Mouse (Mus musculus): ENCODE results near the gene Psmd3. TPM values are rescaled to one million over a fixed set of nuclear protein-coding genes. Genes with fewer than 3 reads are reported as not detected.

The Psmd3 gene
- total and polyA plus RNA-seq, 2 experiments from 2014 or later: 96.4 to 147 TPM

DNA sequence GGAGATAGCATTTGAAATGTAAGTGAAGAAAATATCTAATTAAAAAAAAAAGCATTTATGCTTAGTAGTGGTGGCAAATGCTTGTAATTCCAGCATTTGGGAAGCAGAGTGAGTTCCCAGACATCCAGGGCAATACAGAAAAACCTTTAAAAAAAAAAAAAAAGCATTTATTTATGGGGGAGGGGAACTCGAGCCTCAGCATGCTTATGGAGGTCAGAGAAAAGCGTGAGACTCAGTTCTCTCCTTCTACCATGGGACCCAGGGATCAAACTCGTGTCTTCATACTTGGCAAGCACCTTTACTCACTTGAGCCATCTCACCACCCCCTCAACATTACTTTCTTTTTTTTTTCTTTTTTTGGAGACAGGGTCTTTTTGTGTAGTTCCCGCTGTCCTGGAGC, 1.2 kb upstream of the Psmd3 start:
- DNase-seq (ENCODE audit: low spot score) (no peak), ATAC-seq (ENCODE audit: insufficient read depth, low read depth) (no peak)
- no peak for TF ChIP-seq CTCF (IDR thresholded peaks at IDR 0.05; ENCODE audit: low read depth)
- no peak for TF ChIP-seq EP300 (IDR thresholded peaks at IDR 0.05; ENCODE audit: low read depth)
- no peaks in the 10 kb centered on the region for H3K9me3 ChIP-seq (replicated peaks; ENCODE audit: control insufficient read depth, low read length)
- H3K4me1 ChIP-seq (ENCODE audit: control insufficient read depth, insufficient read depth): peaks cover 10% of the 10 kb centered on the region
- no peak overlapping the region for H3K27ac ChIP-seq (ENCODE audit: low read depth)
- H3K4me2 ChIP-seq (ENCODE audit: low read depth, low read length): no peak overlapping the region
- peaks cover 12% of the 10 kb centered on the region for H3K36me3 ChIP-seq (replicated peaks; ENCODE audit: control insufficient read depth, insufficient read depth, low read length)
- no peak overlapping the region for H3K9ac ChIP-seq (replicated peaks; ENCODE audit: low read depth, low read length)
- 72% methylated on average over 4 of the region's 4 CpGs for WGBS
- H3K4me3 ChIP-seq (ENCODE audit: low read depth, low read length): no peak overlapping the region
- no peaks in the 10 kb centered on the region for H3K27me3 ChIP-seq (ENCODE audit: control insufficient read depth, insufficient read depth, low read length)

DNA sequence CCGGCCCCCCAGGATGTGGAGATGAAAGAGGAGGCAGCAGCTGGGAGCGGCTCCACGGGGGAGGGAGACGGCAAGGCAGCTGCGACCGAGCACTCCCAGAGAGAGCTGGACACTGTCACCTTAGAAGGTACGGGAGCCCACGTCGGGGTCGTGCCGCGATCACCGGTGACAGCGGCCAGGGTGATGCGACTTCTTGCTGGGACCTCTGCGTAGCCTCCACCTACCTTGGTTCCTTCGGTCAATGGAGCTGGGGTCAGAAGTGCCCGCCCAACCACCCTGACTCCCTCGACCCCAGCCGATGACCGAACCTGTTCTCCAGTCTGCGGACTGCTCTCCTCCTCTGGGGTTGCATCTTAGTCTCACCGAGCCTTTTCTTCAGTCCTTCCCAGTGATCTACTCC, 457 bp downstream of the Psmd3 start:
- DNase-seq (ENCODE audit: low spot score) (no peak), ATAC-seq (ENCODE audit: insufficient read depth, low read depth) (peak; percentile 14; the same call in 1 of the 2 replicates)
- Histone ChIP-seq H3K9ac (replicated peaks; ENCODE audit: low read depth, low read length) (peak overlapping the region; percentile 88), H3K4me2 (ENCODE audit: low read depth, low read length) (peak overlapping the region; percentile 80), H3K36me3 (replicated peaks; ENCODE audit: control insufficient read depth, insufficient read depth, low read length) (peaks cover 28% of the 10 kb centered on the region), H3K4me1 (ENCODE audit: control insufficient read depth, insufficient read depth) (peaks cover 10% of the 10 kb centered on the region), H3K9me3 (replicated peaks; ENCODE audit: control insufficient read depth, low read length) (no peaks in the 10 kb centered on the region), H3K4me3 (ENCODE audit: low read depth, low read length) (peak overlapping the region; percentile 71), H3K27ac (ENCODE audit: low read depth) (peak overlapping the region; percentile 75), H3K27me3 (ENCODE audit: control insufficient read depth, insufficient read depth, low read length) (no peaks in the 10 kb centered on the region)
- TF ChIP-seq EP300 (IDR thresholded peaks at IDR 0.05; ENCODE audit: low read depth) (no peak), CTCF (IDR thresholded peaks at IDR 0.05; ENCODE audit: low read depth) (no peak)
- WGBS: under 1% methylated on average over 23 of the region's 23 CpGs

DNA sequence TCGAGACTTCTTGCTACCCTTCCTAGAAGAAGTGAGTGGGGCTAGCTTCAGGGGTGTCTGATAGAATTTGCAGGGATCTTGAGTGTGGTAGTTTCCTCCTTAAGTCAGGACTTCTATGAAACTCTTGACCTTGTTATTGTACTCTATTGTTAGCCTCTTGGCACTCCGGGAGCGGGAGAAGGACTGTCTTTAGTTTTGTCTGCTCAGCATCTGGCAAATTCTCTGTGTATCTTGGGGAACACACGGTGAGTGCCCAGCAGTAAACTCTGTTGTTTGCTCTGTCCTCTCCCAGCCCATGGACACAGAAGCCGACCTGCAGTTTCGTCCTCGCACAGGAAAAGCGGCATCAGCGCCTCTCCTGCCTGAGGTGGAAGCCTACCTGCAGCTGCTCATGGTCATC, 3.3 kb downstream of the Psmd3 start:
- WGBS: 80% methylated on average over 9 of the region's 9 CpGs
- H3K9me3 ChIP-seq (replicated peaks; ENCODE audit: control insufficient read depth, low read length): no peaks in the 10 kb centered on the region
- peaks cover 52% of the 10 kb centered on the region for H3K36me3 ChIP-seq (replicated peaks; ENCODE audit: control insufficient read depth, insufficient read depth, low read length)
- no peak for TF ChIP-seq CTCF (IDR thresholded peaks at IDR 0.05; ENCODE audit: low read depth)
- no peak for TF ChIP-seq EP300 (IDR thresholded peaks at IDR 0.05; ENCODE audit: low read depth)
- DNase-seq (ENCODE audit: low spot score): no peak
- H3K27me3 ChIP-seq (ENCODE audit: control insufficient read depth, insufficient read depth, low read length): no peaks in the 10 kb centered on the region
- no peak for ATAC-seq (ENCODE audit: insufficient read depth, low read depth)
- no peak overlapping the region for H3K9ac ChIP-seq (replicated peaks; ENCODE audit: low read depth, low read length)
- H3K4me1 ChIP-seq (ENCODE audit: control insufficient read depth, insufficient read depth): peaks cover 10% of the 10 kb centered on the region
- no peak overlapping the region for H3K4me2 ChIP-seq (ENCODE audit: low read depth, low read length)
- no peak overlapping the region for H3K4me3 ChIP-seq (ENCODE audit: low read depth, low read length)
- H3K27ac ChIP-seq (ENCODE audit: low read depth): no peak overlapping the region

DNA sequence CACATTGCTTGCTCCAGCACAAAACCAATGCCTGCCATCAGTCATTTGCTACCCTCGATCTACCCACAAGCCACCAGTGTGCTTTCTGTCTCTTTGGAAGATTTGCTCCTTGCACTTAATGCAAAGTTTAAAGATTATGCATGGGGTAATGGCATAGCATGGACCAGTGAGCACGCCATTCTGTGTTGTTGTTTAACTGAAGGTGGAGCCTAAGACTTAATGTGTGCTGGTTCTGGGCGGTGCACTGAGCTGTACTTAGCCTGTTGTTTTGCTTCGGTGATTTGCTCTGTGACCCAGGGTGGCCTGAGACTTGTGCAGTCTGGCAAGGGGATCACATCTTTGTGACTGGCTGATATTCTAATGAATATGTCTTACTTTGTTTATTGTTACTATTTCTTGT, 4.6 kb downstream of the Psmd3 start:
- Histone ChIP-seq H3K4me3 (ENCODE audit: low read depth, low read length) (no peak overlapping the region), H3K4me1 (ENCODE audit: control insufficient read depth, insufficient read depth) (peaks cover 10% of the 10 kb centered on the region), H3K27ac (ENCODE audit: low read depth) (no peak overlapping the region), H3K9ac (replicated peaks; ENCODE audit: low read depth, low read length) (no peak overlapping the region), H3K9me3 (replicated peaks; ENCODE audit: control insufficient read depth, low read length) (no peaks in the 10 kb centered on the region), H3K4me2 (ENCODE audit: low read depth, low read length) (no peak overlapping the region), H3K27me3 (ENCODE audit: control insufficient read depth, insufficient read depth, low read length) (no peaks in the 10 kb centered on the region), H3K36me3 (replicated peaks; ENCODE audit: control insufficient read depth, insufficient read depth, low read length) (peaks cover 65% of the 10 kb centered on the region)
- 87% methylated on average over 4 of the region's 4 CpGs for WGBS
- no peak for TF ChIP-seq EP300 (IDR thresholded peaks at IDR 0.05; ENCODE audit: low read depth)
- DNase-seq (ENCODE audit: low spot score) (no peak), ATAC-seq (ENCODE audit: insufficient read depth, low read depth) (no peak)

DNA sequence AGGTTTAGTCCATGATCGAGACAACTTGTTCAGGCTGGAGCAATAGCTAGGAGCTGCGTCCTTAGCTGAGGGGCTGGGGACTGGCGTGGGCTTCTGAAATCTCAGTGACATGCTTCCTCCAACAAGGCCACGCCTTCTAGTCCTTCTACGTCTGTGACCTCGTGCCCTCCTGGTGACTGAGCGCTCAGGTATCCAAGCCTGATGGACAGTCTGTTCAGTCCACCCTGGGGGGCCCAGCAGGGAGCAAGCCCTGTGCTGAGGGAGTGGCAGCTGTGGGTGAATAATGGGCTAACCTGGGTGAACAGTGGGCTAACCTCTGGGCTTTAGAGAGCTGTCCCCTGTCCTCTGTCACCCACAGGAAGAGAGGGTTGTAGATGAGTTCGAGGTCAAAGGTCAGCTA, 5.7 kb downstream of the Psmd3 start:
- TF ChIP-seq EP300 (IDR thresholded peaks at IDR 0.05; ENCODE audit: low read depth): no peak
- TF ChIP-seq CTCF (IDR thresholded peaks at IDR 0.05; ENCODE audit: low read depth): no peak
- H3K4me1 ChIP-seq (ENCODE audit: control insufficient read depth, insufficient read depth): peaks cover 10% of the 10 kb centered on the region
- H3K4me2 ChIP-seq (ENCODE audit: low read depth, low read length): no peak overlapping the region
- WGBS: 83% methylated on average over 8 of the region's 8 CpGs
- no peak for DNase-seq (ENCODE audit: low spot score)
- no peak overlapping the region for H3K27ac ChIP-seq (ENCODE audit: low read depth)
- H3K9ac ChIP-seq (replicated peaks; ENCODE audit: low read depth, low read length): no peak overlapping the region
- H3K36me3 ChIP-seq (replicated peaks; ENCODE audit: control insufficient read depth, insufficient read depth, low read length): peaks cover 76% of the 10 kb centered on the region
- no peaks in the 10 kb centered on the region for H3K27me3 ChIP-seq (ENCODE audit: control insufficient read depth, insufficient read depth, low read length)
- H3K4me3 ChIP-seq (ENCODE audit: low read depth, low read length): no peak overlapping the region
- no peaks in the 10 kb centered on the region for H3K9me3 ChIP-seq (replicated peaks; ENCODE audit: control insufficient read depth, low read length)
- ATAC-seq (ENCODE audit: insufficient read depth, low read depth): no peak

DNA sequence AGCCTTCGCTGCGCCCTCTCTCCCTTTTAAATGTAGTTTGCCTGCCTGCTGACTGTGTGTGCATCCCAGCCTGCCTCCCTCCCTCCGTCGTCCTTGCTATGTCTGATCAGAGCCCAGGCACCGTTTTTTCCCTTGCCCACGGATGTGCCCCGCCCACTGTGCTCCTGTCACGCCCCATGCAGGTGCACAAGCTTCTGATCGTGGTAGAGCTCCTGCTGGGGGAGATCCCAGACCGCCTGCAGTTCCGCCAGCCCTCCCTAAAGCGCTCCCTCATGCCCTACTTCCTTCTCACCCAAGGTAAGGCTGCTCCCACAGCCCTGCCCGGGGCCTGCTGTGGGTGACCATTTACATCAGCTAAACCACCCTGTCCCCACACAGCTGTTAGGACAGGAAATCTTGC, 10.8 kb downstream of the Psmd3 start:
- no peak for ATAC-seq (ENCODE audit: insufficient read depth, low read depth)
- H3K4me1 ChIP-seq (ENCODE audit: control insufficient read depth, insufficient read depth): no peaks in the 10 kb centered on the region
- H3K4me2 ChIP-seq (ENCODE audit: low read depth, low read length): no peak overlapping the region
- TF ChIP-seq CTCF (IDR thresholded peaks at IDR 0.05; ENCODE audit: low read depth) (no peak), EP300 (IDR thresholded peaks at IDR 0.05; ENCODE audit: low read depth) (no peak)
- no peaks in the 10 kb centered on the region for H3K27me3 ChIP-seq (ENCODE audit: control insufficient read depth, insufficient read depth, low read length)
- WGBS: 77% methylated on average over 13 of the region's 13 CpGs
- no peak overlapping the region for H3K27ac ChIP-seq (ENCODE audit: low read depth)
- H3K36me3 ChIP-seq (replicated peaks; ENCODE audit: control insufficient read depth, insufficient read depth, low read length): peaks cover 73% of the 10 kb centered on the region
- no peak overlapping the region for H3K9ac ChIP-seq (replicated peaks; ENCODE audit: low read depth, low read length)
- H3K9me3 ChIP-seq (replicated peaks; ENCODE audit: control insufficient read depth, low read length): no peaks in the 10 kb centered on the region
- DNase-seq (ENCODE audit: low spot score): no peak
- H3K4me3 ChIP-seq (ENCODE audit: low read depth, low read length): no peak overlapping the region

Data from heart, postnatal 0 days (tissue).